Mouse (Mus musculus) telencephalon, adult 2 months (tissue): Measurements from ENCODE around the gene Ctsh.
A peak's percentile ranks its signal among the peaks of the same experiment; 100 is the strongest.
"Not testable (repeated sequence)": the region's sequence is repeated elsewhere in the genome, so short reads cannot be mapped to it uniquely, and the experiment has no call there.

ENCODE experiments used
- DNase-seq: peaks from one replicate; pipeline ENCODE4 v3.0.0-alpha.2; 2011; ENCODE audit warnings: low read depth, low spot score

Ctsh gene

DNA sequence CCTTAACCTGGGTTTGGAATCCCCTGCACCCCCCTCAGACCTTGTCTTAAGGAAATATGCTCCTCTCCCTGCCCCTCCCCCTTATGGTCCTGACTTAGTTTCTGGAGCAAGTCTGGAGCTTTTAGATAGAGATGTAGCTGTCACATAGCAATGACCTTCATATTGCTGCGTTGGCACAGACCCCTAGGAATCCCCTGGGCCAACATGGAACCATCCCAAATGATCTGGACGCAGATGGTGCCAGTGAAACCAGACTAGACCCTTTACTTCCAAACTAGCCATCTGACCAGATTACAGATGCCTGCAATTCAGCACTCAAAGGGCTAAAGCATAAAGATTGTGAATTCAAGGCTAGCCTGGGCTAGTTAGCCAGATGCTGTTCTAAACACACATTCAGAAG, 2.8 kb downstream of the Ctsh start:
- DNase-seq = no peak

DNA sequence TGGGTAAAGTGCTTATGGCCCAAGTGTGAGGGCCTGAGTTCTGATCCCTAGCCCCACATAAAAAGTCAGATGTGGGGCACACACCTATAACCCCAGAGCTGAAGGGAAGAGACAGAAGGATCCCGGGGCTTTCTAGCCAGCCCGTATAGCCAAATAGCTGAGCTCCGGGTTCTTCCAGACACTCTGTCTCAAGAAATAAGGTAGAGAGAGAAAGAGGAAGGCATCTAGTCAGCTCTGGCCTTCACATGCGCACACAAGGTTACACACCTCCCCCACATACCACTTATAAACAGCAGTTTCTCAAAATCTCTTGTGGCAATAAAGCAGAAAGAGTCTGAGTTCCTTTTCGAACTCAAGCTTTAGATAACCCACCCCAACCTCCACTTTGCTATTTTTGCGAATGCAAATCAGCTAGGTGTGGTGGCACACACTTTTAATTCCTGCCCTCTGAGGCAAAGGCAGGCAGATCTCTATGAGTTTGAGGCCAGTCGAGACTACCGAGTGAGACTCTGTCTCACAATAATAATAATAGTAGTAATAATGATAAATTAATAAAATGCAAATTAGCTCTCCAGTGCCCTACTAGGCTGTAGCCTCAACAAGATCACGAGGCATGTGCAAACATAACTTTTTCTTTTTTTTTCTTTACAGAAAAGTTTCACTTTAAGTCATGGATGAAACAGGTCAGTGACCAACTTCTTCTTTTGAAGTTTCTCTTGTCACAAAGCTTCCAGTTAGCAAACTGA, 6.0 kb downstream of the Ctsh start:
- DNase-seq = no peak

DNA sequence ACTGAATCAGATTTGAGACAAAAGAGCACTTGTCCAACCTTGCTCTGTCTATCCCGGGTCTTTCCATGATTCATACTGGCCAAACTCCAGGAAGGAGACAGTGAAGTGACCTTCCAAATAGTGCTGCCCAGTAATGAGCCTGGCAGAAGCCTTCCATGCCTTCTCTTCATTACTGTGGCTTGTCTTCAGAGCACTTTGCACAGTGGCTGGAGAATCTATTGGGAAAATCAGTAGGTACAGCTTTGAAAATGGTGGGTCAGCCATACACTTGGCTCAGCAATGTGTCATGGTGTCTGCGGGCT, 6.6 kb downstream of the Ctsh start:
- no peak for DNase-seq

DNA sequence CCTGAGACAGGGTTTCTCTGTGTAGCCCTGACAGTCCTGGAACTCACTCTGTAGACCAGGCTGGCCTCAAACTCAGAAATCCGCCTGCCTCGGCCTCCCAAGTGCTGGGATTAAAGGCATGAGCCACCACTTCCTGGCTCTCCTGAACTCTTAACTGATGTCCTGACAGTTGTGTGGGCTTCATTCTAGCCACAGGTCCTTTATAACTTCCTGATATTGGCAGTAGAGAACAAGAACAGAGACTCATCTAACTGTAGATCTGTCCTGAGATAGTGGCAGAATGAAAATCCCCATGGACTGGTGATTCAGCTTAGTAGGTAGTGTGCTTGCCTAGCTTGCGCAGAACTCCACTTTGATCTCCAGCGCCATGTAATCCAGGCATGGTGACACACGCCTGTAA, 7.0 kb downstream of the Ctsh start:
- DNase-seq = not testable (repeated sequence)

DNA sequence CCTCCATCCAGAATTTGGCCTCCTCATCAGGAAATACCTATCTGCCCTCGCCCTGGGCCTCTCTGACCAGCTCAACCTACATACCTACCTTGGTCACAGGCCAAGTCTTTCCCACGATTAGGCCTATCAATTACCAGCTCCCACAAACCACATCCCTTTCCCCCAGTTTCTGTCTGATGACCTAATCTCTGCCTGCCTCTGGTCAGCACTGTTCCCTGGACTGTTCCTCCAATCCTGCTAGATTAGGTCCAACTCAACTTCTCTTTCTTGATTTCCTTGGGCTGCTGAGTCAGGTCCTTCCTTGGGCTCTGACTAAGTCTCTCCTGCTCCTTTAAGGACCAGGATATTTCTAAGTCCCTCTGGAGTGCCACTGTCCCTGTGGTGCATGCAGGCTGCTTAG, 13.4 kb downstream of the Ctsh start:
- DNase-seq = no peak

DNA sequence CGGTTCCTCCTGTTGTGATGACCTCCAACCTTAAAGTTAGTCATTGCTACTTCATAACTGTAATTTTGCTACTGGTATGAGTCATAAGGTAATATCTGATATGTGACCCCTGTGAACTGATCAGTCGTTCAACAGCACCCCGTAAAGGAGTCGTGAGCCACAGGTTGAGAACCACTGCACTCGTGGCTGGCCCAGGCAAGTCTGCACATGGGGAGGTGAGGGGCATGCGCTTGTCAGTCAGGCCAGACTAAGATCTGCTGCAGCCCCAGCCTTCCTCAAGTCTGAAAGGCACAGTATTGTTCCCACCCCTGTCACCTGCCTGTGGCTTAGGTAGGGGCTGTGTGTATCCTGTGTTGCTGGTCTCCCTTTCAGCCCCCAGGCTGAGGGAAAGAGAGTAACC, 14.8 kb downstream of the Ctsh start:
- DNase-seq = no peak

DNA sequence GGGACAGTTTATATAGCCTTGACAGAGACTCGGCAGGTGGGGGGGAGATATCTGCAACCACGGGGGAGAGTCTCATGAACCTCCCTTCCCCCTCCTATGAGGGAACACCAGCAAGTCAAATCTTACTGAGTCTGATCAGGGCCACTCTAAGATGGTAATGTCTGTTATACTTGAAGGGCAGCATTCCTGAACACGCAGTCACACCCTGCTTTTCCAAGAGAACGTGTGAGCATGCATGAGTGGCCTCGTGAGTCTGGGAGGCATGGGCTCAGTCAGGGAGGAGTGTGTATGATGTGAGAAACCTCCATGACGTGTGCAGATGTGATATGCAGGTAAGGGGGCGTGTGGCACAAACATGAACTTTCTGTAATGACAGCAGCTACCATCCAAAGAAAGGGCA, 15.5 kb downstream of the Ctsh start:
- no peak for DNase-seq

DNA sequence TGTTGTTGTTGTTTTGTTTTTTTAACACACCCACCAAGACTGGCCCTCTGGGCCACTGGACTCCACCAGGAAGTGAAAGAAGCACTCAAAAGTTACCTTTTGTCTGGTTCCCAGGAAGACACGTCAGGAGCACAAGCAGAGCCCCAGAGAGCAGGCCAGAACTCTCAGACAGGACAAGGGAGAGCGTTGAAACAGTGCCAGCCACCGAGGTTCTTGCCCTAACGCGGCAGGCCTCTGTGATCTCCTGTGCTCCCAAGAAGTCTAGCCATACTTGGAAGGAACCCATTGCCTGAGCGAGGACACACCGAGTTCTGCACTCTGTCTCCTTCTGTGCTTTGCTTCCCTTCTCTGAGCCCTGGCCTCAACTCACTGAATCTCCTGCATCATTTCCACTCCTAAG, 16.2 kb downstream of the Ctsh start:
- no peak for DNase-seq

DNA sequence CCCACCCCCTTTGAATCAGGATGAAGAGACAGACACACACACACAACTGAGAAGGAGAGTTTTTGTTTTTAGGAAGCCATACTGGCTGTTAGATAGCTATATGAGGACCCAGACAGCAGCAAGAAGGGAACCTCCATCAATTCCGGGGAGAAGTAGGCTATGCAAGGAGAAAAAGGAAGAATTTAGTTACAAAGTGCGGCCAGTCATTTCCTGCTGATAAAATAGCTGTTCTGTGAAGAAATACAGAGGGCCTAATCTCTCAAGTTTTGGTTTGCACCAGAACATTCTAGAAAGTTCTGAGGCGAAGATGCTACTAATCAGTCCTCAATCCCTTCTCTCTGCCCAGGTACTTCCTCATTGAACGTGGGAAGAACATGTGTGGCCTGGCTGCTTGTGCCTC, 21.4 kb downstream of the Ctsh start:
- DNase-seq = no peak

DNA sequence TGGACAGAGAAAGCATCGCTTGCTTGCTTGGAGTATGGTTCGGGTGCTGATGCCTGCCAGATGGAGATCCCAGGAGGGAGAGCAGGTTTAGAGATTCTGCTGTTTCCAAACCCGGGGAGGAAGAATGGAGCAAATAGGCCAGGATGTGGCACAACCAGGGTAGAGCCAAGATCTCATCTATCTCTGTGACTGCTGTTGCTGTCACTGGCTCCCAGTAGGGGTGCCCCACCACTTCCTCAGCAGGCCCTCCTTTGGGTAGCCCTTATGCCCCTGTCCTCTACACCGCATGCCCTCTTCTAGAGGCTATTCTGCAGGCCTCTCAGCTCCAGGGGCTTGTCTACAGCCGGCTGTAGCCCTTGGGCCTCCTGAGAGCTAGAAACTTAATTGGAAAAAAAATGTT, 22.2 kb downstream of the Ctsh start:
- DNase-seq = no peak

DNA sequence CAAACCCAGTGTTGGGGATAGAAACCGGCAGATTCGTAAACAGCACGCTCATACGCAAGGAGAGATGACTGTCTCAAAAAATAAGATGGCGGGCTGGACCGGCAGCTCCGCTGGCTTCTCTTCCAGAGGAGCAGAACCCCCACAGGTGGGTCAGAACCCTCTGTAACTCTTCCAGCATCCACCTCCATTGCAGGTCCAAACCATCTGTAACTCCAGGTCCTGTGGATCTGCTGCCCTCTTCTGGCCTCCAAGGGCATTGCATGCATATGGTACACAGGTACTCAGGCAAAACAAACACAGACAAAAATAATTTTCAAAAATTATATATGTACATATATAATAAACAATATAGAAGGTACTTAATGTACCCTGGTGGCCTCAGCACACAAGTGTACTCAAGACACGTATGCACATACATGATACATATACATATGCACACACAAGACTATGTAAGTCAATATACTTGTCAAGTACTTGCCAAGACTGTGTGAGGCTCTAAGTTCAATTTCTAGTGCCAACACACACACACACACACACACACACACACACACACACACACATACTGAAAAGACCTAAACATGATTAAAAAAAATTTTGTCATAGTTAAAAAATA, 23.0 kb downstream of the Ctsh start:
- peak; percentile 3 for DNase-seq

DNA sequence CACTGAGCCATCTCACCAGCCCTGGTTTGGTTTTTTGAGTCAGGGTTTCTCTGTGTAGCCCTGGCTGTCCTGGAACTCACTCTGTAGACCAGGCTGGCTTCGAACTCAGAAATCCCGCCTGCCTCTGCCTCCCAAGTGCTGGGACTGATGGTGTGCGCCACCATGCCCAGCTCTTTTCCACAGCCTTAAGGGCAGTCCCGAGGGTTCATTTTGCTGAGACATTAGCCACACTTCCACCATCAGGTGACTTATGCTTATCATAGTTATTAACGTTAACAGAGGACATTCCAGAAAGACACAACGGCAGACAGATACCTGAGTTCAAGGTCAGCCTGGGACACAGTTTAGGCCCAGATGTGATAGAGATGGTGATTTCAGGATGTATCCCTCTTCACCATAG, 28.0 kb downstream of the Ctsh start:
- not testable (repeated sequence) for DNase-seq

DNA sequence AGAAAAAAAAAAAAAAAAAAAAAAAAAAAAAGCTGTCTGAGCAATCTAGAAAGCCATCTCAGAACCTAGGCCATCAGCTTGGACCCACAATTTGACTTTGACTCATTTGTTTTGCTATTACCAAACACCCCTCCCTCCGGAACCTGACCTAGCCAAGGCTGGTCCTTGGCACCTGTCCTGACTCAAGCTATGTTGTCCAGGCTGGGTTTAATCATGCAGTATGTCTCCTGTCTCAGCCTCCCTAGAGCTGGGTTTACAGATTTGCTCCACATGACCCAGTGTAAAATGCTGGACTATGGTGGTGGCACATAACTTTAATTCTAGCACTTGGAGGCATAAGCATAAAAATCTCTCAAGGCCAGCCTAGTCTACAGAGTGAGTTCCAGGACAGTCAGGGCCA, 29.0 kb downstream of the Ctsh start:
- no peak for DNase-seq

DNA sequence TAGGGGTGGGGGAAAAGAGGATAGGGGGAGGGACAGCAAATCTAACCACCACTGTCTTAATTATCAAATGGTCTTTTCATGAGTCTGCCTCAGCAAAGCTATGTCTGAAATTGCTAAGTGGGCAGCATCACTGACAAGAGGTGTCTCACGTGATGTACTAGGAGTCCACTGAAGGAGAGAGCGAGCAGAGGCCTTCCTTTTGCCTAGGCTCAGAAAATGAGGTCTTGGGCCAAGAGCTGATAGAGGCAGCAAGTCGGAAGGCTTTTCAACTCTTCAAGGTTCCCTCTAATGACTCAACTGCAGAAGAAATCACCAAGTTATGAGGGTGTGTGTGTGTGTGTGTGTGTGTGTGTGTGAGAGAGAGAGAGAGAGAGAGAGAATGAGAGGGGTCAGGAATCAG, 30.2 kb downstream of the Ctsh start:
- no peak for DNase-seq

DNA sequence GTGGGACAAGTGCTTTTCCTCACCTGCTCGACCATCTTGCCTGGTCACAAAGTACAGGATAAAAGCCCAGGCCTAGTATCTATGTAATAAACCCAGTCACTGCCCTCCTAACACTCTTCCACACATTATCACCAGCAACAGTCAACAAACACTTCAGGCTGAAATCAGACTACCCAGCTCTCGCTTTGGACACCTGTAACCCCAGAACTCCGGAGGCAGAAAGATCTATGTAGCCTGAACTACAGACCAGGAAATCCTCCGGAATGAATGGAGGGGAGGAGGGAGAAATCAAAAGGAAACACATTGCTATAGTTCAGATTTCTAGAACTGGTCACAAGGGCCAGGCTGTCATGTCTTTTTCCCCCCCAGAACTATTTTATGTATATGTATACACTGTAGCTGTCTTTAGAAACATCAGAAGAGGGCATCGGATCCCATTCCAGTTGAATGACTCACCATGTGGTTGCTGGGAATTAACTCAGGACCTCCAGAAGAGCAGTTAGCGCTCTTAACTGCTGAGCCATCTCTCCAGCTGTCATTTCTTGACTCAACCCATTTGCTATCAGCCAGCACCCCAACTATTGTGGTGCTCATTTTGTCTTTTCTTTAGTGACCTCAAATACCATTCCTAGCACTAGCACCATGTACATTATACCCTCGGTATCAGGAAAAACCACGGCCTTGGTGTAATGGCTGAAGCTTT, 31.0 kb downstream of the Ctsh start:
- DNase-seq = no peak

DNA sequence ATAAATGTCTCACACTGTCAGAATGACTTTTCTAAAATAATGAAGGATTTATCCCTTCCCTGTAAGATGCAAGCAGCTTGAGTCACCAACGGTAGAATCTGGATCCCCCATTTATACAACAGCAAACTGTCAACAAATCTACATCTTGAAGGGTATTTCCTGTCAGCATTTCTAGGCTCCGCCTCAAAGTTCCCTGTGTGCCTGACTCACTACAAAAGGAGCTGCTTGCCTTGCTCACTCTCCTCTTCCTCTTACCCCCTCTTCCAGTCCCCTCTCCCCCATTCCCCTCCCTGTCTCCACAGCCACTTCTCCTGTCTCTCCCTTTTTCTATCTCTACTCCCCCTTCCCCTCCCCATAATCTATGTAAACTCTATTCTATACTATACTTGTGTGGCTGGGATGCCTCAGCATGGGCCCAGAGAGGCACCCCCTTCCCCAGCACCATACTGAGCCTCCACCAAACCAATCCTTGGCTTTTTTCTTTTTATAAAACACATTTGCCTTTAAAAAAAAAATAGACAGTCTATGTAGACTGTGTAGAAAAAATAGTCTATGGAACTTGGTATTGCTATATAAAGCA, 34.0 kb downstream of the Ctsh start:
- no peak for DNase-seq

DNA sequence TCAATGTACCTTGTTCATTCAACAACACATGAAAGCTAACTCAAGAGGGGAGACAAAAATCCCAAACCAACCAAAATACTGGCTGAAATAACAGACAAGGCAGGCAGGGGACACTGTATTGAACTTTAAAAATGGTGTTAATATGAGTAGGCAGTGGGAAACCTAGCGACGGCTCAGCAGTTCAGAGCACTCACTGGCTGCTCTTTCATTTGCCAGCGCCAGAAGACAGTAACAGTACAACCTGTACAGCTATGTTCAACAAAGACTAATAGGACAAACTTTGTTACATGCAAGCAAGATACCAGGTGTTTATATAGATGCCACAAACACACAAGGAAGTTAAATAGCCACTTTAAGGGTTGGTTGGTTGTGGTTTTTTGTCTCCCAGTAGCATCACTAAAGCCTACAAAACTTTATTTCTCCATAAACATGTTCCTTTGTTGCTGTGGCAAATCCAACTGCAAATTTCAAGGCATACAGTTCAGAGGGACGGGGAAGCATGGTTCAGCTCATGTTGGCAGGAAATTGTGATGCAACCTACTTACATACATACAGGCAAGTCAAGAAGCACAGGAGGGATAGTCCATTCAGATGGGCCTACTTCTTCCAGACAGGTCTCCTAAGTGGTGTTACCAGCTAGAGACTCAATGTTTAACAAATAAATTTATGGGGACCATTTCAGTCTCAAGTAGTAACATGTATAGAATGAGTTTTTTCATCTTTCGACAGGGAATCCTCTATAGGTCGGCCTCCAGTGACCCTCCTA, 35.6 kb downstream of the Ctsh start:
- DNase-seq = no peak

DNA sequence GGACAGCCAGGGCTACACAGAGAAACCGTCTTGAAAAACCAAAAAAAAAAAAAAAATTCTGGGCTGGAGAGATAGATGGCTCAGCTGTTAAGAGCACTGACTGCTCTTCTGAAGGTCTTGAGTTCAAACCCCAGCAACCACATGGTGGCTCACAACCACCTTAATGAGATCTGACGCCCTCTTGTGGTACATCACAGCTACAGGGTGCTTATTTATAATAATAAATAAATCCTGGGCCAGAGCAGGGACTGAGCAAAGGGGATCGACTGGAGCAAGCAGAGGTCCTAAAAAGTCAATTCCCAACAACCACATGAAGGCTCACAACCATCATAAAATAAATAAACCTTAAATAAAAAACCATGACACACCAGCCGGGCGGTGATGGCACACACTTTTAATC, 45.0 kb downstream of the Ctsh start:
- DNase-seq = no peak

DNA sequence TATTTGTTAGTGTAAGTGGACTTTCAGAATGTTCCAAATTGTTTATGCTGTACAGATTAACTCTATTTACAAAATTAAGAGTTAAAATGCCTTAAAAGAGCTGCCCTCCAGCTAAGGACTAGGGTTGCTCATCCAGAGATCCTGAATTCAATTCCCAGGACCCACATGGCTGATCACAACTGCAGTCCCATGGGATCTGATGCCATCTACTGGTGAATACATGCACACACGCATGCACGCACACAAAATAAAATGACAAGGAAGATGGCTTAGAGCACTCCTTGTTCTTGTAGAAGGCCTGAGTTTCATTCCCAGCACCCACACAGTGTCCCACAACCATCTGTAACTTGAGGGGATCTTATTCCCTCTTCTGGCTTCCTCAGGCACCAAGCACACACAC, 46.8 kb downstream of the Ctsh start:
- DNase-seq = no peak

DNA sequence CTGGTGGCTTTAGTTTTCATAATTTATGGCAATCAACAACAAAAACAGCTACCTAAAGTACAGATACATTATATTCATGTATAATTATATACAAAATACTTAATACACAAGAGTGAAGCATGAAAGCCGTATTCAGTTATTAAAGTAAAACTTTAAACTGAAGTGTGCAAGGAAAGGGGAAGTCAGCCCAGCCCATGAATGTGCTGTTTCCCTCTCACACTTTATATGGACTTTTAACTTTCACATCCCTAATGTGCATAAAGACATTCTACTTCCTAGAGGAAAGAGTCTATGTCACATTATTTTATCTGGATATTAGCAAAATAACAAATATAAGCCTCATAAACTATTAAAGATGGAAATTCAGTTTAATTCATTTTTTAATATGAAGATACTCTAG, 51.5 kb downstream of the Ctsh start:
- DNase-seq = no peak

DNA sequence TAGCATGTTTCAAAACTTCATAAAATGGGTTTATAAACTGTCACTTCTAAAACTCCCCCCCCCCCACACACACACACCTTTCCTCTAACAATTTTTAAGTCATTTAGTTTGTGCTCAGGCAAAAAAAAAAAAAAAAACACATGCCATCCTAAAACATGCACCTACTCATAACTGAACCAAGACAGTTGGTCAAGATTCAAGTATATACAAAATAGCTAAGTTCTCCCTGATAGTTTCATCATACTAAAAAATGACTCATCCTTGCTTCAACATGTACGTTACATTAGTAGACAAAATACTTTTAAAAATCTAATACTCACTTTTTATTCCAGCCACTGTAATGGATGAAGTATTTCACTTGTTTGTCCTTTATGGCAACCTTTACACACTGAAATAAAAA, 53.0 kb downstream of the Ctsh start:
- DNase-seq = no peak

DNA sequence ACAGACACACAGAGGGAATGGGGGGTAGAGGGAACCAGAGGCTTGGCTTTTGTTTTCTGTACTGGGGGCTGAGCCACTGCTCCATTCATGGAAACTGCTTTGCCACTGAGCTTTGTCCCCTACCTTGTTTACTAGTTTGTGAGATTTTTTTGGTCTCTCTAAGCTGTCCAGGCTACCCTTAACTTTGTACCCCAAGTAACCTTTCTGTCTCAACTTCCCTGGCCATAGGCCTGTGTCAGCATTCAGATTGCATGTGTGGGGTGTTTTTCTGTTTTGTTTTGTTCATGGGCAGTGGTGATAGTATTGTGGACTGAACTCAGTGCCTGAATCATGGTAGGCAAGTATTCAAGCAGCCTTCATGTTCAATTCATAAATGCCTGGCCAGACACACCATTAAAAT, 54.3 kb downstream of the Ctsh start:
- DNase-seq = no peak
